Mouse (Mus musculus) gastrocnemius, adult 8-10 months (tissue): ENCODE results near the gene Zdhhc9. TPM values are rescaled to one million over a fixed set of nuclear protein-coding genes. Genes with fewer than 3 reads are reported as not detected.

Experiments
- DNase-seq, 2 experiments: peaks; one replicate each; pipeline ENCODE4 v3.0.0; 2022; ENCODE audit warnings: low spot score in 2 of 2
- total RNA-seq, 4 experiments: library from RNA; stranded (reverse); gene quantifications; 2 replicates each; pipeline ENCODE4 v1.2.4; 2022

Zdhhc9 gene
- total RNA-seq, 4 experiments from 2014 or later, result 7.8 to 9.6 (median 8.6) TPM

DNA sequence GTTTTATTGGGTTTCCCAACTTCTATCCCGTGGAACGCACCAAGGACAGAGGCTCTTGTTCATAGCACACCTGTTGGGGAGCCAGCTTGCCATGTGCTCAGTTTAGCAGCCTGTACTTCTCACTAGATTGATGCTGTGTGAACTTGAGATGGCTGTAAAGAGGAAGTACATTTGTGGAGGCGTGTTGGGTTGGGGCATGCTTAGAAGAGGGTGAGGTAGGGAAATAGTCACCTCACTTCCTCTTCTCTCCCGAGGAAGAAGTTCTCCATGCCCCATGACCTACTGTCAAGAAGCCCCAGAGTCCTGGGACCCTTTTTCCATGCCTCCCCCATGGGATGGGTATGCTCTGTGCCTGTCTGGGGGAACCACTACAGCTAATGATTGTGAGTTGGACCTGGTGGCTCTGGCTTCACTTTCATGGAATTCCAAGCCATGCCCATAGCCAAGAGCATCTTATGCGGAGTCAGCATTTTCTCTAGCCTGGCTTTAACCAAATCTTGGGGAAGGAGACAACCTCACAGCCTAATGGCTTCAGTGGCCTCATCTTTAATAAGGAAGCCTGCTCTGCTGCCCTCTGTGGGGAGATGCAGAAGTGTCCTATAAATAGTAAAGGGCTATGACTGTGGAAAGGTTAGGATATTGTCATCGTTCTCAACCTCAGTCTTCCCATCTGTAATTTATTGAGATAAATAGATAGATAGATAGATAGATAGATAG, 81.0 kb downstream of the Zdhhc9 start:
- no peak for DNase-seq

DNA sequence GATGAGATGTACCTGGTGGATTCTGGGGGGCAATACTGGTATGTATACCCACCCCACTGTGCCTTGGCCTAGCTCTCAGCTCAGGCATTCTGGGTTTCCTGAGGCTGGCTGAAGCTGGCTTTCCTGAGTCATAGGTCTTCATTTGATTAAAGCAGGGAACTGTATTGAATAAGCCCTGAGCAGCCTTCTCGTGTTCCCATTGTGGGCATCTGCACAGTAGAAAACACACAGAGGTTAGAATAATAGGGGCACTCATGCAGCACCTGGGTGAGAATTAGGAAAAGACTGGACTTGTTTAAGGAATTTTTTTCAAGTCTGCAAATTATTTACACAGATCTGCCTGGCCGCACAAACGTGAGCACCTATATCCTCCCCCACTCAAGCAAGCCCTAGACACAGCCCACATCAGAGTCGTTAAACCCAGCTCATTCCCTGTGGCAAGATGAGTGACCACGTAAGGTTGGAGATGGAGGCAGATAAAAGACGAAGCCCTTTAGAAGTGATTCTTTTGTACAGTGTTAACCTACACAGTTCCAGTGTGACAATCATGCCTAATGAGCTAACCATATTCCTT, 81.7 kb downstream of the Zdhhc9 start:
- no peak for DNase-seq

DNA sequence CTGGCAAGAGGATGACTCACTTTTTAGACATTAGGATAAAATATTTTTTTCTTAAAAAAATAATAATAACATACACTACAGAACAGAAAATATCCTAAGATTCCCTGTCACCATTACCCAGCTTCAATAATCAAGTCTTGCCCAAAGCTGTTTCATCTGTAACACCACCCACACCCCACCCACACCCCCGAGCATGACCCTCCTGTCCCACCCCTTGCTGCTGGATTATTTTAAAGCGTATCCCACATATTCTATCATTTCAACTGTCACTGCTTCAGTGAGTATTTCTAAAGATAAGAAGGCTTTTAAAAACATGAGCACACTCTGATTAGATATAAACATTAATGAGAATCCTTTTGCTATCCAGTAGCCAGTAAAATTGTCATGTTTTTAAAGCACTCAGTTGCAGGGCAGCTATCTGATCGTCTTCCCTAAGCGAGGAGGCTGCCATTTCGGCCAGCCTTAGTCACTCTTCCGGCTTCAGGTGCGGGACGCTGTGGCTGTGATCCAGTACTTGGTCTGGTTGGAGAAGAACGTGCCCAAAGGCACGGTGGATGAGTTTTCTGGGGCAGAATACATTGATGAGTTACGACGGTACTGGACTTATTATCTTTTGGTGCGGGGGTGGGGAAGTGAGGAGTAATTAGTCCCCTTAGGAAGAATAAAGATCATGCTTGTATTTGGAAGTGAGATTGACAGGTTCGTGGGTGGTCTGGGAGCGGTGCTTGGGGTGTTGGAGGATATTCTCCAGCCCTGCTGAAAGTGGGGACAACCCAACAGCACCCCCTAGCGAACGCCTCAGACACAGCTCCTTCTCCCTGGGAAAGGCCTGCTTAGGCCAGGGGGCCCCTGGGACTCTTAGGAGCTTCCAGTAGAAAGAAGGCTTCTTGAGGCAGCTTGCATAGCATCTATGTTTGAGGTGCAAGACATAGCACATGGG, 84.3 kb downstream of the Zdhhc9 start:
- DNase-seq, result peak in 1 of 2 experiments; percentile 8

Other genes starting within 250 kb of the Zdhhc9 start
- under 1 TPM; 0.21 to 0.54 (median 0.30) TPM for gene Apln, start 174.0 kb downstream of the Zdhhc9 start, total RNA-seq
- gene Xpnpep2, start 100.2 kb downstream of the Zdhhc9 start, total RNA-seq, result under 1 TPM; 0.34 to 0.40 (median 0.37) TPM
- gene Sash3, start 62.4 kb downstream of the Zdhhc9 start, total RNA-seq, result under 1 TPM in 3 of 4 experiments, not detected in 1; 0.10 to 0.46 (median 0.18) TPM
- gene Utp14a, start 48.0 kb upstream of the Zdhhc9 start, total RNA-seq, result 10 to 100 TPM in 3 of 4 experiments, 1 to 10 TPM in 1; 9.5 to 18.7 (median 11.6) TPM
- 1 to 10 TPM; 6.2 to 9.3 (median 8.0) TPM for gene Bcorl1, start 132.5 kb upstream of the Zdhhc9 start, total RNA-seq